Mouse (Mus musculus) gastrocnemius, adult 8-10 months (tissue): ENCODE measurements around the gene Adcy2. TPM values are rescaled to one million over a fixed set of nuclear protein-coding genes. Genes with fewer than 3 reads are reported as not detected.

Source experiments
- DNase-seq, 2 experiments: peaks; one replicate each; pipeline ENCODE4 v3.0.0; 2022; ENCODE audit warnings: low spot score in 2 of 2
- total RNA-seq, 4 experiments: library from RNA; stranded (reverse); gene quantifications; 2 replicates each; pipeline ENCODE4 v1.2.4; 2022

Adcy2 gene
- total RNA-seq, 4 experiments from 2014 or later: 42.3 to 48.5 (median 46.4) TPM

DNA sequence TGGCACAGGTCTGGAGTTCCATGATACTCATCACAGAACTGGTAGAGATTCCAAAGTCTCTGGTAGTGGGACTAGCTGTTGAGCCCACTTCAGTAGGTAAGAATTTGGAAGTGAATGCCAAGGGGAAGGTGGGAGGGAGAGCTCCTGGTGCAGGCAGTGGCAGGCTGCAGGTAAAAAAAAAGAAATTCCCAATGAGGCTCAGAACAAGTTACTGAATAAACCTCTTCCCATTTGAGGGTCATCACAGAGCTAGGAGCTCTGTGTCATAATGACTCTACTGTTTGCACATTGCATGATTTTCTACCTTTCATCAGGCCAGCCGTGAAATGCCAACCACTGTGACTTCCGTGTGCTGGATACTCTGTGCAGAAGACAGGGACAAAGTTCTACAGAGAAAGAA lies 314.4 kb downstream of the Adcy2 start:
- no peak for DNase-seq

DNA sequence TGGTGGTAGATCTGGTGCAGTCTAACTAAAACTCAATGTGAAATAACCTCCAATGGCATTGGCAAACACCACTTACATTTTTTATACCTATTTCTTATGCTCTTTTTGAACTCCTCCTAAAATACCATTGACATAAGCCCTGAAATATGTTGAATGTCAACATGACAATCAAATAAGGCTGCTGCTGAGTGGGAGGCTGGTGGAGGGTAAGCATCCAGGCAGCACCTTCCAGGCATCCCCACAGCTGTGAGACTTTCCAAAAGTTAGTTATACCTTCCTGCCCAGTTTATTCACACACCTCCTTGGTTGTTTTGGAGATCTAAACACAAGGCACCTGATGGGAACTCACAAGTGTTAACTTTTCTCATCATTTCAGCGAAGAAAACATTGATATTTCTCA lies 318.9 kb downstream of the Adcy2 start:
- no peak for DNase-seq

DNA sequence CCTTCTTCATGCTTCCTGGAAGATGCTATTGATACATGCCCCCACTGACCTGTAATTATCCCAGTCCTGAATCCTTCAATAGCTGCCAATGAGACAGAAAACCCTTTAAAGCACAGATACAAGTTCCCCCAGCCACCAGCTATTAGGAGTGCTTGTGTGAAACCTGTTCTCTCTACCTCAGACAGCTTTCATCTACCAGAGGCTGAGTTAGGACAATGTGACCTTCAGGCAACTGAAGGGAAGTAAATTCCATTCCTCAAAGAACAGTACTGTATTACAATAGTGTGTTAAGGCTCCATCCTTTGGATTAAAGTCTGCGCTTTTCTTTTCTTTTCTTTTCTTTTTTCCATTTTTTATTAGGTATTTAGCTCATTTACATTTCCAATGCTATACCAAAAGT lies 356.6 kb downstream of the Adcy2 start:
- DNase-seq: no peak

DNA sequence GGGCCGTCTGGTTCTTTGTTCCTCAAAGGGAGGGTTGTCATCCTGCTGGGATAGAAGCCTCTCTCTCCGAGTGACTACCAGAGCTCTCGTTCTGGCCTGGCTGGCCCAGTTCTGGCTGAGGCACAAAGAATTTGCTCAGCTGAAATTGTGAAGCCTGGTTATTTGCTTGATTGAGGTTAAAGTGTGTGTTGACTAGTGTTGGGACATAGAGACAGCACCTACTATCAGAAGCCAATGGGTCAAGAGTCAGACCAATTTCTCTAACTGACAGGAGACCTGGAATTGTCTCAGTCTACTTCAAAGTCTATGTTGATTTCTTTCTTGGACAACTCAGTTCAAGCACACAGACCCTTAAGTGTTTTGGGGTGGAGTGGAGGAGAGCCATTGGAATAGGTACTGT lies 372.3 kb downstream of the Adcy2 start:
- DNase-seq: no peak

DNA sequence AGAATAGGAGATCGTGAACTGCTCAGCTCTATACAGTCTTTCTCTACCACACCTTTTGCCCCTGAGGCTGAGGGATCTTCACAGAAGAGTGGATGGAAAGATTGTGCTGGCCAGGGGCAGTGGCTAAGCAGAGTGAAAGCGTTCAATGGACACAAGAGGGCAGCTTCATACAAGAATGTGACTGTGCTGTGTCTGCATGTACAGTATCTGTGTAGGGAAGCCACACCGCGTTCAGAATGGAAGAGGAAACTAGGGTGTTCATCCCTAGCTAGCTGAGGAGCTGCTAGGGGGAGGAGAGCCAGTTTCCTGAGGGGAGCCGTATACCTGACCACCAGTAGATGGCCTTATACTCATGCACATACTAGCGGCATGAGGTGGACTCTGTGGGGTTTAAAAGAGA lies 376.5 kb downstream of the Adcy2 start:
- DNase-seq: no peak

DNA sequence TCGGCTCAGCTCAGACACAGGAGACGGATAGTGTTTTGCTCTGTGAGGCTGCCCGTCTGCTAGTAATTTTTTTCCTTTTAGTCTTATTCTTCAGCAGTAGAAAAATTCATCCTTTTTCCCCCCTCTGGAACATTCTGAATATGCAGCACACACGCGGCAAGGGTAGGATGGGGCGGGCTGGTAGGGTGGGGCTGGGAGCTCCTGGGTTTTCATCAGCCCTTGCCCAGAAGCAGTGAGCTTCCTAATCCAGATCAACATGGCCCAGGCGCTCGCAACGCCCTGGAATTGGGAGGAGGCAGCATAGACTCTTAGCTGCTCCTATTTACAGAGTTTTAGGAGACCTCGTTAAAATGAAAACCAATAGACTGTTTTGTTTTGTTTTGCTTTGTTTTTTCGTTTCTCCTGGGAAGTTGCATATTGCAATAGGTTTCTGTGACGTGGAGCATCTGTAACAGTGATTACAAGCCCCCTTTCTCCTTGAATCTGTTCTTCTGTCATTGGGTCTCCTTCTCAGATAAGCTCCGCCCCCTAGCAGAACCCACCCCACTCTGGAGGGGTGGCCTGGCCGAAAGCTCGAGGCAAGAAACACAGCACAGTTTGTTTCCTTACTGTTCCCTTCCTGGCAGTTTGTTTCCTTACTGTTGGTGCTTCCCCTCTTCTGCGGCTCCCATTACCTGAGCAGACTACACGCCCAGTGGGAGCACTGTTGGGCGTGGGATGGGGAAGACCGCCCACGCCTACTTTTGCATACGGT lies 391.5 kb downstream of the Adcy2 start:
- DNase-seq: no peak

DNA sequence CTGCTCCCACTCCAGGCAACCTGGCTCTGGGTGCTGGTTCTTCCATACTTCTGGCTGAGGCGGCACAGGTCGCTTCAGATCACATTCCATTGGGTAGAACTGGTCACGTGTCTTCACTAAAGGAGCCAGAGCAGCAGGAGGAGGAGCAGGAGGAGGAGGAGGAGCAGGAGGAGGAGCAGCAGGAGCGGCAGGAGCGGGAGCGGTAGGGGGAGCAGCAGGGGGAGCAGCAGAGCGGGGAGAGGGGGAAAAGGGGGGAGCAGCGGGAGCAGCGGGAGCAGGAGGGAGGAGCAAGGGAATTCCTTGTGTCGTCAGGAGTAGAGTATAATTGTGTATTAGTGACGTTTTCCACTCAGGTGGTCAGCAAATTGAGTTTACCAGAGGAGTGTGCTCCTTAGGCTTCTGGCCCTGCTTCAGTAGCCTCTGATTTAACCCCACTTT lies 393.6 kb downstream of the Adcy2 start:
- DNase-seq: no peak

DNA sequence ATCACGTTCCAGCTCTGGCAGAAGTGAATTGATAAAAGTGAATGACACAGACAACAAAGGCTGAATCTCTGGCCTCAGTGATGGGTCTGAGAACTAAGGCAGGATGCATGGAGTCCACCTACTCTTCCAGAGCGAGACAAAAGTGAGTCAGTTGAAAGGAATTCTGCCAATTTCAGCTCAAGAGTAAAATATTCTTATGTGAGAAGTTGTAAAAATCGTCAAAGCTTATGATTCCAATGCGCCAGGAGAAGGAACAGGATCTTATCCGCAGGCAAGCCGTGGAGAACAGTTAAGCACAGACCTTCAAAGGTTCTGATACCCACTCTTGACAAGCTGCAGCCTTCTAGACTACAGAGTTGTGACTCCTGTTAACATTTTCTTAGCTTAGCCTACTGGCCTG lies 396.3 kb downstream of the Adcy2 start:
- DNase-seq: no peak

DNA sequence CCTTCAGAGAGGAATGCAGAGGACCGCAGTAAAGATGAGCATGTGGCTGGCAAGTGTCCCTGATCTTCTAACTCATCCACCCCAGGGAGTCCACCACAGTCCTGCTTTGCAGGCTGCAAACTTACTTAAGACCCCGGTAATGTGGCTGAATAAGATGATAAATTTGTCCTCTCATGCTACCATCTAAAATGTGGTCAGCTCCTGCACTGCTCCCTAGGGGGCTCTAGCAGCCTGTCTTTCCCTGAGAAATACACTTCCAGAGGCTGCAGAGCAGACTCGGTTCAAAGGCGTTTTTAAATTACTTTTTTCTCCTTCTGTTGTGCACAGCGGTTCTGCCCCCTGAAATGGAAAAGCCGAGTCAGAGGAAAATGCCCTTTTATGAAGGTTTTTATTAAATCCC lies 398.2 kb downstream of the Adcy2 start:
- no peak for DNase-seq

DNA sequence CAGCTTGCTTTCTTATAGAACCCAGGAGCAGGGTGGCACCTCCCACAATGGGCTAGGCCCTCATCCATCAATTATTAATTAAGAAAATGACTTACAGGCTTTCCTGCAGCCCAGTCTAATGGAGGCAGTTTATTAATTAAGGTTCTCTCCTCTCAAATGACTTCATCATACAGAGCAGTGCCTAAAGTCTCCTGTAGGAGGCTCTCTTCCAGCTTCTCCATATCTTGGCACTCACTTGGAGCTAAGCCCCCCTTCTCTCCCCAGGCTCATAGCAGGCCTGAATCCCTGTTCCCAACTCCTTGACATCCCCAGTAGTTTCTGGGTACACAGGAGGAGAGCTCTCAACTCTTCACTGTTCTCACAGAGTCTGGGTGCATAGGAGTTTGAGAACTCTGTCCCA lies 400.4 kb downstream of the Adcy2 start:
- no peak for DNase-seq

DNA sequence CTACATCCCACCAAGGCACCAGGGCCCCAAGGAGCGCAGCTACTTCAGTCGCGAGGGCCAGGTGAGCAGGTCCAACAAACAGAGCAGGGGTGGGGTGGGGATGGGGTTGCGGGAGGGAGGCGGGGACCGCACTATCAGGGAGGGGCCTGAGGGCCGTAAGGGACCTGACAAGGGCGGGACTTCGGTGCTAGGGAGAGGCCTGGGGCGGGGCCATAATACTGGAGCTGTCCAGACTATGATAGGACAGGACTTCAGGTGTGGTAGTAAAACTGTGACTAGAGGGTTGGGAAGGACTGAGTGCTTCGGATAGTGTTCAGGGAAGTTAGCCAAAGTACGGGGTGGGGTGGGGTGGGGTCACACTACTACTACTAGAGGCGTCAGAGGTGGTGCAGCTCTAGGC lies 401.7 kb downstream of the Adcy2 start:
- DNase-seq: no peak

DNA sequence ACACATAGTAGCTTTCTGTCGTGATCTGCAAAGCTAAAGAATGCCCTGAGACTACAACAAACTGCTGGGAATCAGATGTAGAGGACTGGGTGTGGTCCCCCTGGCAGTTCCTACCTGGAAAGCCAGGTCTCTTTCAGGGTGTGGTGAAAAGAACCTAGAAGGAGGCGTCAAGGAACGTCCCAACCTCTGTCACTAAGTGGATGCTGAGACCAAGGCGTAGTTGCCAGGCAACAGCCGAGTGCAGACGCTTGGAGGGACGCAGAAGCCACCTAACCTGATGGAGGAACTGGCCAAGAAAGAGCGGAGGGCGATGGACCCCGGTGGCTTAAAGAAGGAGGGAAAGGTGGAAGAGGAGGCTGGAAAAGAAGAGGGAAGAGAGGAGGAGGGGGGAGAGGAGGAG lies 402.1 kb downstream of the Adcy2 start, which contains the start of gene 1700001L19Rik:
1700001L19Rik (plus strand) TSS at position 223 of the 400 bp plus-strand sequence.
- DNase-seq: no peak

DNA sequence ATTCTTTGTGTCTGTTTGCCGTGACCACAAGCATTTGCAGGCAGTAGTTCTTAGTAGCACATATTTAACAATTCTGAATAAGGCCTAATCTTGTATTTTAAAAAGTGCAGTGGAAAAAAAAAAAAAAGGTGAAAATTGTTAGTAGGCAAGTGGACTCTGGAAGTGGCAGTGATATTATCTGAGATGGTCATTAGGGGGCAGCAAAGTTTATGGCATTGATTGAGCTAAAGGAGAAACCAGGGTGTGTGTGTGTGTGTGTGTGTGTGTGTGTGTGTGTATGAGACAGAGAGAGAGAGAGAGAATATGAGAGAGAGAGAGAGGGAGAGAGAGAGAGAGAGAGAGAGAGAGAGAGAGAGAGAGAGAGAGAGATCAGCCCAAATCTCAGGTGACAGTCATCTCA lies 405.5 kb downstream of the Adcy2 start:
- DNase-seq: no peak

DNA sequence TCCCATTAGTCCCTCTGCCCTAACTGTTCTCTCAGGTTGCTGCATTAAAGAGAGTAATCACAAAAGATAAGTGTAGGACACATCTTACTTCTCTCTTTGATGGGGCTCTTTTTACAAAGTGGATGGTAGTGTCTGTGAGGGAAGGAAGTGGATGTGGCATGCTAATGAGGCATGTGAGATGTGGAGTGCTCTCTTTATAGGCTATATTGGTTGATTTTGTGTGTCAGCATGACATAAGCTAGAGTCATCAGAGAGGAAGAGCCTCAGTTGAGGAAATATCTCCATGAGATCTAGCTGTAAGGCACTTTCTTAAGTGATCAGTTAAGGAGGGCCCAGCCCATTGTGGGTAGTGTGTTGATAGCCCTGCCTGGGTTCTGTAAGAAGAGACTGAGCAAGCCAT lies 411.0 kb downstream of the Adcy2 start:
- DNase-seq: no peak

DNA sequence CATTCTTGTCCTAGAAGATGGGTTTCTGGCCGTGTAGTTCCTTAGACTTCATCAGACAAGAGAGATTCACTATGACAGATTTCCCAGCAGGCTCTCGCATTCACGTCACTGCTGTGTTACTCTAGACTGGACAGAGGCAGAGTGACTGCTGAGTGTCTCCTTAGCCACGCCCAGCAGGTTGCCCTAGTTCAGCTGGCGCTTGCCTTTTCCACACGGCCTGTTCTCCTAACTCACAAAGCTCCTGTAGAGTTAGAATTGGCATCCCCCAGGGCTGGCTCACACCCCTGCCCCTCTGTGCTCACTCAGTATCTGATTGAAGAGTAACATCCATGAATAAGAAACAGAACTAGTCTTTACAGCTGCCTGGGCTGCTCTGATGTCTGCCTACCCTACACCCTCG lies 413.9 kb downstream of the Adcy2 start:
- no peak for DNase-seq

DNA sequence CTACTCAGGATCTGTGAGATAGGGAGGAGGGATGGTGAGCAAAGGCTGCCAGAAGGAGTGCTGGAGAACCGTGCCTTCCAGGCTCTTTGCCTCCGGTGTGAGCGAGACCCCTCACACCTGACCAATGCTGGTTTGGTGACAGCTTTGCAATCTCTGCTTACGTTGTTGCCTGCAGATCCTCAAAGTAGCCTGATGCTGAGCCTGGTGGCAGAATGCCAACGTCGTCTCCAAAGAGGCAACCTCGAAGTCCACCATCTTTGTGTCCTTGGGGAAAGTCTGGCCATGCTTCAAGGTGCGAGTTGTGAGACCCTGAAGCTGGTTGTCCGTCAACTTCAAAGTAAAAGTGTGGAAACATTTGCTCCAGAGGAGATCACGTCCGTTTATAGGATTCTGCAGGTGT lies 415.4 kb downstream of the Adcy2 start:
- DNase-seq: no peak

DNA sequence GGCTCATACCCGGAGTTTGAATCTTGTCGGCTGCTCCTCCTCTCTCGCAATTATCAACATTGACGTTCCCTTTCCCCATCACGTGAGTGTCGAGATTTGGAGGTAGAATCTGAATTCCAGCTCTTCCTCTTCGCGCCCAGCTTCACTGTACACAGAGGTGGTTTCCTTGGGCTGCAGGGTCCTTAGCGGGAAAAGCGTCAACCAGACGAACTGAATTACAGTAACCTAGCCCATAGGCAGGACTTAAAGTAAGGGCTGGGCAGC lies 416.9 kb downstream of the Adcy2 start:
- no peak for DNase-seq

DNA sequence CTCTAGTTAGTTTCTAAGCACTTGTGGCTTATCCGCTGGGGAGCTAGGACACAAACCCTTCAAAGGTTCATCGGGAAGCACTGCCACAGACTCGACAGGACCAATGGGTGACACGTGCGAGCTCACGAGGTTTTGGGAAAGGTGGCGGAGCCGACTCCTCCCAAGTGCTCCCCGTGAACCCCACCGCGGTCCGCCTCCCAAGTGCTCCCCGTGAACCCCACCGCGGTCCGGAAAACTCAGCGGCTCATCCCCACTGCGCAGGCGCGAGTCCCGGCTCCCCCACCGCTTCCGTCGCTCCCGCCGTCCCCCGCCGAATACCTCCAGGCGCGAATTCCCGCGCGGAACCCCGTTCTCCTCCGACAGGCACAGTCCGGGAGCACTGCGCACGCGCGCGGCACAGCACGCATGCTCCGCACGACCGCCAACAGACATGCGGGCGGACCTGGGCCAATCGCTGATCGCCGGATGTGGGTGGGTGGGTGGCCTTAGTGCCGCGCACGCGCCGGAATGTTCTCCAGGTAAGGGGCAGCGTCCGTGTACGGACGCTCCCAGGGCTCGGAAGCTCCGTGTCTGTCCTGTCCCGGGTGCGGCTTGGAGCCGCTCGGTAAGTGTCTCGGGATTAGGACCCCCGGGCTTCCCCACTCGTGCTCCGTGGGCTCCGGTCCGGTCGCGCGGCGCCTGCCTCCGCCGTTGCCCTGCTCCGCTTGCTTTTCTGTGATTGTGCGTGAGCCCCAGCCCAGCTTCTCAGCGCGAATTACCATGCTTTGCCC lies 417.4 kb downstream of the Adcy2 start, which contains the start of the genes Mtrr and Fastkd3:
Mtrr (minus strand) TSS at position 403 of the 770 bp plus-strand sequence.
Fastkd3 (plus strand) TSS at position 488 of the 770 bp plus-strand sequence.
- peak; percentile 90 to 95 for DNase-seq

DNA sequence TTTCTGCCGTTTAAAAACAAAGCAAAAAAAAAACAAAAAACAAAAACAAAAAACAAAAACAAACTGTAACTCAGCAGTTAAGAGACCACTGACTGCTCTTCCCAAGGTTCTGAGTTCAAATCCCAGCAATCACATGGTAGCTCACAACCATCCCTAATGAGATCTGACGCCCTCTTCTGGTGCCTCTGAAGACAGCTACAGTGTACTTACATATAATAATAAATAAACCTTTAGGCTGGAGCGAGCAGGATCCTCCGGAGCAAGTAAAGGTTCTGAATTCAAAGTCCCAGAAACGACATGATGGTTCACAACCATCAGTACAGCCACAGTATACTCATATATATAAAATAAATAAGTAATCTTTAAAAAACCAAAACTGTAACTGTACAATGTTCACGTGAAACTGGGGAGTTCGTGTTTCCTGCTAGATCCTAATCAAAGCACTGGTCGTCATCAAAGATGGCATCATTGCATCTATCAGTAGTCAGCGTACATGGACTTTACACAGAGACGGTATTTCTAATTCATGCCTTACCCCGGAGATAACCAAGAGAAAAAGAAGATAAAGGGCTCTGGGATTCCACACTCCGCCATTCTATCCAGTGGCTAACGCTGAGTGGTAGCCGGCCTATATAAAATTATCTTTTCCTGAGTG lies 418.1 kb downstream of the Adcy2 start:
- DNase-seq: no peak

DNA sequence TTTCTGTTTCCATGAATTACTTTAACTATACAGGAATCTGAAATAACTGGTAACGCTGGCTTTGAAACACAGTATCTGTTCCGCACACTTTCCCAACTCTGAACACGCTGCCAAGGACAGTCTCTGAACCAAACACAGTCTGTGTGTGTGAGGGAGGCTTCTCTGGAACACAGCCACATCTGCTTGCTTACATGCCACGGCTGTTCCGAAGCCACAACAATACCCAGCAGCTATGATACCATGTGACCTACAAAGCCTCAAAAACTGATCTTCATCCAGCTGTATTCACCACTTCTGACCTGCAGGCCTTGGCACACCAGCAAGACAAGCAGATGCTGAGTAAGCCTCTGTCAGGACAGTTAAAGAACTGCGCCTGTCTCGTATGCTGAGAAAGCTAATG lies 421.4 kb downstream of the Adcy2 start:
- DNase-seq: no peak

DNA sequence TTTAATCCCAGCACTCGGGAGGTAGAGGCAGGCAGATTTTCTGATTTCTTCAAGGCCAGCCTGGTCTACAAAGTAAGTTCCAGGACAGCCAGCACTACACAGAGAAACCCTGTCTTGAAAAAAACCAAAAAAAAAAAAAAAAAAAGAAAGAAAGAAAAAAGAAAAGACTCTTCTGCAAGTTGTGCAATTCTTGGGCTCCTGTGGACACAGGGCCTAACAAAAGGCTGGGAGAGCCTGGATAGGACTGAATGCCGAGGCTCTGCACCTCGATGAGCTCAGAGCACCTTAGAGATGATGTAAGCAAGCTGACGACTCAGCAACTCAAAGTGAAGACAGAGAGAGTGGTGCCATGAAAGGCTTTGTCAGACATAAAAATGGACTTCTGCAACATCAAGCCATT lies 424.9 kb downstream of the Adcy2 start:
- no peak for DNase-seq
